Mouse (Mus musculus) adrenal gland (tissue): ENCODE measurements at regions not wholly inside any gene's neighbourhood (a gene's known extent, or its start where the extent isn't known, plus 50 kb on each side); places are given as distances from the start of the nearest gene placed in this dataset.

Experiments
- intact Hi-C: fragments of 180-260 bp; cut with DNase I; formaldehyde crosslinking; loops from one replicate; pipeline ENCODE4 v1.15.1; 2025

- intact Hi-C loops: no loop called here
Measured at GRCm38 (mm10) chr9:85455382-85455781, 128.2 kb upstream of the Tent5a start.

GRCm38 (mm10) chr9:85452196-85452857 lies 125.2 kb upstream of the Tent5a start:
- intact Hi-C loops: no loop called here

- intact Hi-C loops: no loop called here
Measured at GRCm38 (mm10) chr9:85451349-85451748, 124.2 kb upstream of the Tent5a start.

GRCm38 (mm10) chr9:85450877-85451276 lies 123.7 kb upstream of the Tent5a start:
- intact Hi-C loops: no loop called here

- intact Hi-C loops: no loop called here
Measured at GRCm38 (mm10) chr9:85449493-85449892, 122.3 kb upstream of the Tent5a start.

GRCm38 (mm10) chr9:85442761-85443505 lies 115.8 kb upstream of the Tent5a start:
- intact Hi-C loops: no loop called here

- intact Hi-C loops: no loop called here
Measured at GRCm38 (mm10) chr9:85439664-85440063, 112.5 kb upstream of the Tent5a start.

GRCm38 (mm10) chr9:85432220-85432619 lies 105.1 kb upstream of the Tent5a start:
- intact Hi-C loops: no loop called here

- intact Hi-C loops: no loop called here
Measured at GRCm38 (mm10) chr9:85426809-85427208, 99.7 kb upstream of the Tent5a start.

GRCm38 (mm10) chr9:85423908-85424307 lies 96.8 kb upstream of the Tent5a start:
- intact Hi-C loops: no loop called here

- intact Hi-C loops: no loop called here
Measured at GRCm38 (mm10) chr9:85414391-85414790, 87.2 kb upstream of the Tent5a start.

GRCm38 (mm10) chr9:85413813-85414212 lies 86.7 kb upstream of the Tent5a start:
- intact Hi-C loops: no loop called here

- intact Hi-C loops: no loop called here
Measured at GRCm38 (mm10) chr9:85410643-85411296, 83.6 kb upstream of the Tent5a start.

- intact Hi-C loops: no loop called here
Measured at GRCm38 (mm10) chr9:85409974-85410506, 82.9 kb upstream of the Tent5a start.

GRCm38 (mm10) chr9:85408461-85408860 lies 81.3 kb upstream of the Tent5a start:
- intact Hi-C loops: no loop called here

- intact Hi-C loops: no loop called here
Measured at GRCm38 (mm10) chr9:85407592-85407991, 80.4 kb upstream of the Tent5a start.

- intact Hi-C loops: no loop called here
Measured at GRCm38 (mm10) chr9:85401736-85402135, 74.6 kb upstream of the Tent5a start.

- intact Hi-C loops: no loop called here
Measured at GRCm38 (mm10) chr9:85400600-85401313, 73.6 kb upstream of the Tent5a start.

GRCm38 (mm10) chr9:85394975-85395374 lies 67.8 kb upstream of the Tent5a start:
- intact Hi-C loops: no loop called here

- intact Hi-C loops: no loop called here
Measured at GRCm38 (mm10) chr9:85391283-85391682, 64.1 kb upstream of the Tent5a start.

GRCm38 (mm10) chr9:85388775-85389393 lies 61.7 kb upstream of the Tent5a start:
- intact Hi-C loops: no loop called here
